Mouse (Mus musculus): Measurements from ENCODE around the gene Asb6. TPM values are rescaled to one million over a fixed set of nuclear protein-coding genes. Genes with fewer than 3 reads are reported as not detected.

The Asb6 gene
- polyA plus RNA-seq, 1 experiment from 2014 or later, result 44.2 TPM

DNA sequence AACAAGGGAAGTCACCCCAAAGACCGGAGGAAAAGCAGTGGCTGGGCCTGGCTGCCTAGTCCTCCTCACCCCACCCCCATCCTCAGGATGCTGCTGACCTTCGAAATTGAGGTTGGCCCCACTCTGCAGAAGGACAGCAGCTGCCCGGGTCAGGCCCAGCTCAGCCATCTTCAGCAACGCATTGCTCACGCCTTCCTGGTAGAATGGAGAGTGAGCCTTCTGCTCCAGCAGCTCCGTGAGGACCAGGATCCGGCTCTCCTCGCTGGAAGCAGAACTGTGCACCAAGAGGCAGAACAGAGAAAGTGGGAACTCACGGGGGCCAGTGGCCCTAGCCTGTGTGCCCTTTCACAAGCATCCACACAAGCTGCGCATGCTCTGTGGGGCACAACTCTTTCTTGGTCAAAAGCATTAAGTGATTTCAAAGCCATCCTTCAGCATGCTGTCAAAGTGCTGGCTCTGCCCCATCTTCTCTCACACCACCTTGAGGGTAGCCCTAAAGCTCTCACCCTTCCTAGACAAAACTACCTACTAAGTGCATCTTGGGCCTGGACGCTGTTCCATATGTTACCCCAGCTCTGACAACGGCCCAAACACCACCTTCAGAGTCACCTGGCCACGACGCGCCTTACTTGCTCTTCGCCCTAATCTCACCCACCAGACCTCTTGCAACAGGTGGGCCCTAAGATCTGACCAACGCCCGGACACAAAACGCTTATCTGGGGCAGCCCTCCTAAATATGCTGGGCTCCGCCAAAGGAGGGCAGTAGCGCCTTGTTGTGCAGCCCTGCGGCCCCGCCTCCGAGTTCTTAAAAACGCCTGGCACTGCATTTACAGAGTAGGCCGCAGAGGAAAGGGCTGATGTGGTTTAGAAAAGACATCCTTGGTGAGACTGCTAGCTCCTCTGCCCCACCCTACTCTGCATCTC, 3.0 kb downstream of the Asb6 start:
- Histone ChIP-seq H3K4me1 (replicated peaks; ENCODE audit: control insufficient read depth, insufficient read depth, low read length) (peaks cover 17% of the 10 kb centered on the region), H3K36me3 (ENCODE audit: control insufficient read depth, insufficient read depth, low read length) (peaks cover 36% of the 10 kb centered on the region), H3K9me3 (ENCODE audit: control insufficient read depth, low read length) (no peaks in the 10 kb centered on the region), H3K27me3 (replicated peaks; ENCODE audit: control insufficient read depth, insufficient read depth, low read length) (no peaks in the 10 kb centered on the region), H3K4me2 (peak overlapping the region; percentile 89), H3K9ac (ENCODE audit: low read depth, low read length) (peak overlapping the region; percentile 96), H3K4me3 (ENCODE audit: low read depth, low read length) (peak overlapping the region; percentile 98), H3K27ac (ENCODE audit: low read depth, low read length) (peak overlapping the region; percentile 94)
- ATAC-seq (replicated peaks; ENCODE audit: low FRiP score), result peak; percentile 80
- DNase-seq (ENCODE audit: low spot score), result peak; percentile 79
- 30% methylated on average over 26 of the region's 26 CpGs for WGBS

DNA sequence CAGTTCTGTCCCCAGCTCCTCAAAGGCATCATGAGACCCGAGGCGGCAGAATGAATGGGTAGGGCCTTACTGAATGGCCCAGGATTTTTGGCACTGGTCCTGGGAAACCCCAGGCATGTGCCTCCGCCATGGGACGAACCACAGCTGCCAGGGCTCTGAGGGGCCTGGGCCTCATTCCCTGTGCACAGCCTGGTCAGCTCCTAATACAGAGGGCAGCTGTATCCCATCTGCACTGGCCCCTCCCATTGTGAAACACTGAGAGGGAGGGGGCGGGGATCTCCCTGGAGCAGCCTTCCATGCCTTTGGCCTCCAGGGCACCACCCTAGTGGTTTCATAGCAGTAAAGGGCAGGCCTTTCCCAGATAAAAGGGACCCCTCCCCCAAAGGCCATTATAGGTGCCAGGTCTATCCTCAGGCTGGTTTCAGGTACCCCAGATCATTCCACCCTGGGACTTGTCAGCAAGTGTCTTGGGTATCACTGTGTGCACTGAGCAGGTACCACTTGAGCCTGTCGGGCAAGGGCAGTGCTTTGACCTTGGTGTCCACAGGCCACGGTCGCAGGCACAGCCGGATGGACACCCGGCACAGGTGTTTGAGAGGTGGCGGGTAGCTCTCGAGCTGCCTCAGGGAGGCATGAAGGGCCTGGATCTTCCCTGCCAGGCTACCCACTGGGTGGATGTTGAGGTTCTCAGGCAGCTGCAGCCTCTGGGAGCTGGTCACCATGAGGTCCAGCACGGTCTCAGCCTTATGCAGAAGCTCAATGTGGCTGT, 6.6 kb downstream of the Asb6 start:
- Histone ChIP-seq H3K27me3 (replicated peaks; ENCODE audit: control insufficient read depth, insufficient read depth, low read length) (no peaks in the 10 kb centered on the region), H3K4me1 (replicated peaks; ENCODE audit: control insufficient read depth, insufficient read depth, low read length) (peaks cover 14% of the 10 kb centered on the region), H3K27ac (ENCODE audit: low read depth, low read length) (0 out of 2 replicates have a peak overlapping the region, but pooled peaks have one; percentile 3), H3K36me3 (ENCODE audit: control insufficient read depth, insufficient read depth, low read length) (peaks cover 60% of the 10 kb centered on the region), H3K4me3 (ENCODE audit: low read depth, low read length) (no peak overlapping the region), H3K4me2 (no peak overlapping the region), H3K9ac (ENCODE audit: low read depth, low read length) (no peak overlapping the region), H3K9me3 (ENCODE audit: control insufficient read depth, low read length) (no peaks in the 10 kb centered on the region)
- WGBS, result 88% methylated on average over 13 of the region's 13 CpGs
- ATAC-seq (replicated peaks; ENCODE audit: low FRiP score) (no peak), DNase-seq (ENCODE audit: low spot score) (no peak)

DNA sequence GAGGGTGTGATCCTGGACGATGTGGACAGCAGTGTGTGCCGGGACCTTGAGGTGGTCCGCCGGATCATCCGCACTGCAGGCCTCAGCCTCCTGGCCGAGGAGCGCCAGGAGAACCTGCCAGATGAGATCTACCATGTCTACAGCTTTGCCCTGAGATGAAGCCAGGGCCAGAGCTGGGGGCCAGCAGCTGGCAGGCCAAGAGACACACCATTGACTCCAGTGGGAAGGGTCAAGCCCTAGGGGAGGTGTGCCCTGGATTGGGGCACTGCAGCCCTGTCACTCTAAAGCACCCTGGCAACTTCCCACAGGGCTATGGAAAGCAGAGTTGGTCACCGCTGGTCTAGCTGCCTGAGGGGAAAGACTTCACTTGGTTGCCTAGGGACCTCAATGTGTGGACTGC, 7.7 kb downstream of the Asb6 start:
- no peak overlapping the region for H3K4me3 ChIP-seq (ENCODE audit: low read depth, low read length)
- H3K9me3 ChIP-seq (ENCODE audit: control insufficient read depth, low read length), result no peaks in the 10 kb centered on the region
- no peak overlapping the region for H3K9ac ChIP-seq (ENCODE audit: low read depth, low read length)
- H3K27ac ChIP-seq (ENCODE audit: low read depth, low read length), result no peak overlapping the region
- peaks cover 62% of the 10 kb centered on the region for H3K36me3 ChIP-seq (ENCODE audit: control insufficient read depth, insufficient read depth, low read length)
- WGBS, result 93% methylated on average over 8 of the region's 8 CpGs
- ATAC-seq (replicated peaks; ENCODE audit: low FRiP score), result no peak
- no peaks in the 10 kb centered on the region for H3K27me3 ChIP-seq (replicated peaks; ENCODE audit: control insufficient read depth, insufficient read depth, low read length)
- DNase-seq (ENCODE audit: low spot score), result no peak
- H3K4me2 ChIP-seq, result no peak overlapping the region
- H3K4me1 ChIP-seq (replicated peaks; ENCODE audit: control insufficient read depth, insufficient read depth, low read length), result peaks cover 11% of the 10 kb centered on the region

DNA sequence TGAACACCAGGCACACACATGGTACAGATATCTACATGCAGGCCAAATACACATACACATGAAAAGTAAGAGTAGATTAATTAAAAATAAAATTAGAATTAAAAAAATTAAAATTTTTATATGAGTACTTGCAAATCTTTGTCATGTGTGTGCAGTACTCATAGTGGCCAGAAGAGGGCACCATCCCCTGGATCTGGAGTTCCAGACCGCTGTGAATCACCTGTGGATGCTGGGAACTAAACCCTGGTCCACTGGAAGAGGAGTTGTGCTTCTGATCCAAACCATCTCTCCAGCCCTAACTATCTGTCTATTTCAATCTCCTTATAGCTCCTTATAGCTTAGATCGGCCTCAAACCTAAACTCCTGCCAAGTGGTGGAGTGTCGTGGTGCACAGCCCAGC, 9.1 kb downstream of the Asb6 start:
- no peaks in the 10 kb centered on the region for H3K9me3 ChIP-seq (ENCODE audit: control insufficient read depth, low read length)
- H3K27me3 ChIP-seq (replicated peaks; ENCODE audit: control insufficient read depth, insufficient read depth, low read length), result no peaks in the 10 kb centered on the region
- no peak overlapping the region for H3K9ac ChIP-seq (ENCODE audit: low read depth, low read length)
- H3K27ac ChIP-seq (ENCODE audit: low read depth, low read length), result no peak overlapping the region
- ATAC-seq (replicated peaks; ENCODE audit: low FRiP score) (no peak), DNase-seq (ENCODE audit: low spot score) (no peak)
- no peaks in the 10 kb centered on the region for H3K4me1 ChIP-seq (replicated peaks; ENCODE audit: control insufficient read depth, insufficient read depth, low read length)
- peaks cover 70% of the 10 kb centered on the region for H3K36me3 ChIP-seq (ENCODE audit: control insufficient read depth, insufficient read depth, low read length)
- H3K4me2 ChIP-seq, result no peak overlapping the region
- 96% methylated on average over 3 of the region's 3 CpGs for WGBS
- no peak overlapping the region for H3K4me3 ChIP-seq (ENCODE audit: low read depth, low read length)

DNA sequence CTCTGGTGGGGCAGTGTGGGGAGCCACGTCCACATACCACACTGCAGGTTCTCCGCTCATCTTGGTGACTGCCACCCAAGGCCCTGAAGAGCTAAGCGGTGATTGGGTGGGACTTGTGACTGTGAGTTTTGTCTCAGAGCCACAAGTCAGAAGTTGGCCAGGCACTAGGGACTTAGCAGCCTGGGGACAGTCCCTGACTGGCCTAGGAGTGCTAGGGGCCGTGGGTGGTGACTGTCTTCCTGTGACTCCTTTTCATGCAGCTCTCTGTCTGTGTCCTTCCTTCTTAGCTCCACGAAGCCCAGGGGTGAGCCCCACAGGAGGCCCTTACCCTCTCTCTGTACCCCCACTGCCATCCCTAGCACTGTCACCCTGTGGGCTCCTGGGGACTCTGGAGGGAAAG, 10.3 kb downstream of the Asb6 start:
- no peak overlapping the region for H3K4me3 ChIP-seq (ENCODE audit: low read depth, low read length)
- no peak overlapping the region for H3K9ac ChIP-seq (ENCODE audit: low read depth, low read length)
- no peaks in the 10 kb centered on the region for H3K27me3 ChIP-seq (replicated peaks; ENCODE audit: control insufficient read depth, insufficient read depth, low read length)
- WGBS, result 94% methylated on average over 5 of the region's 5 CpGs
- DNase-seq (ENCODE audit: low spot score), result no peak
- no peak overlapping the region for H3K4me2 ChIP-seq
- H3K4me1 ChIP-seq (replicated peaks; ENCODE audit: control insufficient read depth, insufficient read depth, low read length), result no peaks in the 10 kb centered on the region
- ATAC-seq (replicated peaks; ENCODE audit: low FRiP score), result no peak
- H3K36me3 ChIP-seq (ENCODE audit: control insufficient read depth, insufficient read depth, low read length), result peaks cover 65% of the 10 kb centered on the region
- H3K9me3 ChIP-seq (ENCODE audit: control insufficient read depth, low read length), result no peaks in the 10 kb centered on the region
- no peak overlapping the region for H3K27ac ChIP-seq (ENCODE audit: low read depth, low read length)

DNA sequence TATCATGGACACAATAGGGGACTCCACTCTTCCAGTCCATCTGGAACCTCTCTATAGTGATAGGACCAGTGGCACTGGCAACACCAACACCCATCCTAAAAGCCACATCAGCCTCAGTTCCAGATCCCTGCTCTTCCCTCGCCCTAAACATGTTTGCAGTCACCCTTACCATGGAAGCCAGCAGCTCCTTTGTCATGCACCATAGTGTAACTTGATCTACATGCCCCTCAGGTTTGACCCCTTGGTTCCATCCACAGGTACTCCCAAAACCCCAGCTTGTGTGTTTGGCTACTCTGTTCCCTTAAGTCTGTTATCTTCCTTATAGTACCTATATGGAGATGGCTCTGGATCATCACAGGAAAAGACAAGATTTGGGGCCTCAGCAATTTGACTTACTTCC, 13.8 kb downstream of the Asb6 start:
- Histone ChIP-seq H3K9ac (ENCODE audit: low read depth, low read length) (no peak overlapping the region), H3K27ac (ENCODE audit: low read depth, low read length) (no peak overlapping the region), H3K4me1 (replicated peaks; ENCODE audit: control insufficient read depth, insufficient read depth, low read length) (no peaks in the 10 kb centered on the region), H3K36me3 (ENCODE audit: control insufficient read depth, insufficient read depth, low read length) (peaks cover 58% of the 10 kb centered on the region), H3K9me3 (ENCODE audit: control insufficient read depth, low read length) (no peaks in the 10 kb centered on the region), H3K27me3 (replicated peaks; ENCODE audit: control insufficient read depth, insufficient read depth, low read length) (no peaks in the 10 kb centered on the region), H3K4me2 (no peak overlapping the region), H3K4me3 (ENCODE audit: low read depth, low read length) (no peak overlapping the region)
- WGBS, result 100% methylated on average over 1 of the region's 1 CpGs
- no peak for ATAC-seq (replicated peaks; ENCODE audit: low FRiP score)
- DNase-seq (ENCODE audit: low spot score), result no peak

DNA sequence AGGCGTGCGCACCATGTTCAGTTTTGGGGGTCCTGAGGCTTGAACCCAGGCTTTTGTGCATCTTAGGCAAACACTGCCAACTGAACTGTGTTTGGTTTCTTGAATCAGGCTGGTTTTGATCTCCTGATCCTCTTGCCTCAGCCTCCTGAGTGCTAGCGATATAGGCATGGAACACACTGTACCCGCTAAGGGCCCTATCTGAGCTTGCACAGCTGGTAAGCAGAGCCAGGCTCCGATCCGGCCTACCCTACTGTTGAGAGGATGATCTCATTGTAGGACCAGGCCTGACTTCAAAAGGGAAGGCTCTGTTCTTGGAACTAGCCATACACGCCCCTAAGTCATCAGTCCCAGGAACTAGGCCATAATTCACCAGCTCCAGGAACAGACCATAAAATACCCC, 19.6 kb downstream of the Asb6 start:
- Histone ChIP-seq H3K9ac (ENCODE audit: low read depth, low read length) (no peak overlapping the region), H3K4me2 (no peak overlapping the region), H3K4me3 (ENCODE audit: low read depth, low read length) (0 out of 2 replicates have a peak overlapping the region, but pooled peaks have one; percentile 3), H3K27me3 (replicated peaks; ENCODE audit: control insufficient read depth, insufficient read depth, low read length) (no peaks in the 10 kb centered on the region), H3K9me3 (ENCODE audit: control insufficient read depth, low read length) (no peaks in the 10 kb centered on the region), H3K4me1 (replicated peaks; ENCODE audit: control insufficient read depth, insufficient read depth, low read length) (peaks cover 14% of the 10 kb centered on the region), H3K36me3 (ENCODE audit: control insufficient read depth, insufficient read depth, low read length) (peaks cover 32% of the 10 kb centered on the region), H3K27ac (ENCODE audit: low read depth, low read length) (no peak overlapping the region)
- DNase-seq (ENCODE audit: low spot score), result no peak
- ATAC-seq (replicated peaks; ENCODE audit: low FRiP score), result no peak
- 86% methylated on average over 7 of the region's 7 CpGs for WGBS

DNA sequence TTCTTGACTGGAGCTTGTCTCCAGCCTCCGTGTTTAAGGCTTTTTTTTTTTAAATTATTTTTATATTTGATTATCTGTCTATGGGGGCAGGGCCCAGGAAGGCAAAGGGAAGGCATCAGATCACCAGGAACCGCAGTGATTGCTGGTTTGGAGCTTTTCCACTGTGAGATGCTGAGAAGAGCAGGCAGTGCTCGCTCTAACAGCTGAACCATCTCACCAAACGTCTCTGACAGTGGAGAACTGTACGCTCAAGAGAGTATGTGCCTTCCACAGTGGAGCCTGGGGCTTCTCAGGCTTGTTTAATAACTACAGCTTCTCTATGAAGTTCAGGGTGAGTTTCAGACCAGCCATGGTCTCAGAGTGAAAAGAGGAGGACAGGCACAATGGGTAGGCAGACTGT, 20.6 kb downstream of the Asb6 start:
- Histone ChIP-seq H3K9ac (ENCODE audit: low read depth, low read length) (no peak overlapping the region), H3K4me1 (replicated peaks; ENCODE audit: control insufficient read depth, insufficient read depth, low read length) (peaks cover 14% of the 10 kb centered on the region), H3K27me3 (replicated peaks; ENCODE audit: control insufficient read depth, insufficient read depth, low read length) (0 out of 2 replicates have a peak, but pooled peaks cover 2% of the 10 kb centered on the region), H3K4me2 (peak overlapping the region; percentile 16), H3K9me3 (ENCODE audit: control insufficient read depth, low read length) (no peaks in the 10 kb centered on the region), H3K36me3 (ENCODE audit: control insufficient read depth, insufficient read depth, low read length) (peaks cover 29% of the 10 kb centered on the region), H3K4me3 (ENCODE audit: low read depth, low read length) (no peak overlapping the region), H3K27ac (ENCODE audit: low read depth, low read length) (no peak overlapping the region)
- ATAC-seq (replicated peaks; ENCODE audit: low FRiP score) (no peak), DNase-seq (ENCODE audit: low spot score) (no peak)
- WGBS, result 86% methylated on average over 5 of the region's 5 CpGs

Measured in liver, embryonic 11.5 days (tissue).